Mouse (Mus musculus) midbrain, embryonic 14.5 days (tissue): ENCODE measurements around the gene Tfec. TPM values are rescaled to one million over a fixed set of nuclear protein-coding genes. Genes with fewer than 3 reads are reported as not detected.

Experiments used
- ATAC-seq: fragments of 200-750 bp; cut with Nextera tagmentation; 2 replicates; pipeline ENCODE4 v1.8.0; 2017; ENCODE audit warnings: moderate number of reproducible peaks, moderate library complexity; ENCODE audit not compliant: low FRiP score, low TSS enrichment
- DNase-seq: peaks from one replicate; pipeline ENCODE4 v3.0.0-alpha.2; 2015
- H3K27ac ChIP-seq: fragments of 300-500 bp; sonication (generic); replicated peaks from 2 replicates; pipeline ENCODE4 v1.5.1; 2014; ENCODE audit warnings: mild to moderate bottlenecking, low read depth, low read length, moderate library complexity
- H3K27me3 ChIP-seq: fragments of 300-500 bp; sonication (generic); 2 replicates; pipeline ENCODE4 v1.6.1; 2014; ENCODE audit warnings: low read length, control low read depth, mixed read lengths; ENCODE audit not compliant: control insufficient read depth, insufficient read depth
- H3K36me3 ChIP-seq: fragments of 300-500 bp; sonication (generic); 2 replicates; pipeline ENCODE4 v1.6.1; 2014; ENCODE audit warnings: low read length, control low read depth; ENCODE audit not compliant: control insufficient read depth, insufficient read depth
- H3K4me1 ChIP-seq: fragments of 300-500 bp; sonication (generic); 2 replicates; pipeline ENCODE4 v1.6.1; 2014; ENCODE audit warnings: mild to moderate bottlenecking, antibody characterized with exemption, low read length, control low read depth; ENCODE audit not compliant: control insufficient read depth, insufficient read depth
- H3K4me2 ChIP-seq: fragments of 300-500 bp; sonication (generic); 2 replicates; pipeline ENCODE4 v1.6.1; 2014; ENCODE audit warnings: mild to moderate bottlenecking, low read length, moderate library complexity
- H3K4me3 ChIP-seq: fragments of 300-500 bp; sonication (generic); replicated peaks from 2 replicates; pipeline ENCODE4 v1.5.1; 2014; ENCODE audit warnings: low read depth, low read length
- H3K9ac ChIP-seq: fragments of 300-500 bp; sonication (generic); replicated peaks from 2 replicates; pipeline ENCODE4 v1.6.1; 2014; ENCODE audit warnings: mild to moderate bottlenecking, low read length, moderate library complexity
- H3K9me3 ChIP-seq: fragments of 300-500 bp; sonication (generic); 2 replicates; pipeline ENCODE4 v1.6.1; 2016; ENCODE audit warnings: low read length, control low read depth, mixed read lengths; ENCODE audit not compliant: control insufficient read depth
- WGBS: fragments of 180-500 bp; shearing (Covaris S2); extraction: QIAGEN DNeasy Blood & Tissue Kit; methylation state at CpG from one replicate; pipeline ENCODE4 v1.1.7; 2014; 5-methylcytosine and 5-hydroxymethylcytosine counted together
- polyA plus RNA-seq: library from polyadenylated mRNA; unstranded; fragments of >200 nt; fragmentation: Nextera tagmentation; extraction: Ambion mirVana; gene quantifications from 2 replicates; pipeline ENCODE4 v1.2.1, GENCODE M21; 2014

Gene Tfec
- polyA plus RNA-seq, 1 experiment from 2014 or later: 0.34 TPM

DNA sequence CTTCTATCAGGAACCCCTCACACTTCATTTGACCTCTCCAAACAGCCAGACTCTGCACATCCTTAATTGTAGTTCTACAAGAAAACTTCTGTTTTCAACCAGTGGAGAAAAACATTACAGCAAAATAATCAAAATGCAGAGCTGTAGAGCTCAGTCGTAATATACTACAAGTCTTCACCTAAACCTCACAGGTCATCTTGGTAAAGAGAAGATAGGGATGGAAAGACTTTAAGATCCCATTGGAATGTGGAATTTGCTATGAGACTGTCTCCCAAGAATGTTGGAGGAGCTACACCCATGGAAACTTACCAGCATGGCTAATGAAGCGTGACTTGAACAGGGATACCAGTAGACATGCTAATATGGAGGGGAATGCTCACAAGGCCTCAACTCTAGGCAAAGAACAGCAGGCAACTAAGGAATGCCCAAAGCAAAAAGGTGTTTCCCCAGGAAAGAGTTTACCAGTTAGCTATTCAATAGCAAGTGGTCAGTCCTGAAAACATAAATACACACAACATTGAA lies 24.2 kb downstream of the Tfec start:
- no peak overlapping the region for H3K9ac ChIP-seq
- no peaks in the 10 kb centered on the region for H3K4me1 ChIP-seq
- no peak overlapping the region for H3K4me2 ChIP-seq
- ATAC-seq: no peak
- WGBS: 91% methylated on average over 2 of the region's 2 CpGs
- H3K27ac ChIP-seq: no peak overlapping the region
- DNase-seq: no peak
- H3K9me3 ChIP-seq: no peaks in the 10 kb centered on the region
- H3K4me3 ChIP-seq: no peak overlapping the region
- H3K27me3 ChIP-seq: no peaks in the 10 kb centered on the region
- H3K36me3 ChIP-seq: no peaks in the 10 kb centered on the region

DNA sequence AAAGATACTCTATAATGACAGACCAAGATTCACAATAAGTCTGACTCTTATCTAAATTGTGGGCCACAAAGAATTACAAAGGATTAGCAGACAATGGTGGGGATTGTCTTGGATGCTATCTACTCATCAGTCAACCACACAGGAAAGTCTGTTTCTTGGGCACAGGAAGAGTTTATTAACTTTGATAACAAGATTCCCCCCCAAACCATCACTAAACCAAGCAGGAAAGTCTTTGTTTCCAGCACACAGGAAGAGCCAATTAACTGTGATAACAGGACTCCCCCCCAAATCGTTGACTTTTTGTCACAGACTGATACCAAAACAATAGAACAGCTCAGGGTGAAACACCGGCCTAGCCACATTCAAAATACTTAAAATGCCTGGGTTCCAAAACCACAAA lies 28.2 kb downstream of the Tfec start:
- 71% methylated on average over 2 of the region's 2 CpGs for WGBS
- no peaks in the 10 kb centered on the region for H3K36me3 ChIP-seq
- DNase-seq: no peak
- H3K4me3 ChIP-seq: no peak overlapping the region
- H3K4me2 ChIP-seq: no peak overlapping the region
- H3K27me3 ChIP-seq: no peaks in the 10 kb centered on the region
- H3K9ac ChIP-seq: no peak overlapping the region
- ATAC-seq: no peak
- no peak overlapping the region for H3K27ac ChIP-seq
- H3K4me1 ChIP-seq: no peaks in the 10 kb centered on the region
- no peaks in the 10 kb centered on the region for H3K9me3 ChIP-seq

DNA sequence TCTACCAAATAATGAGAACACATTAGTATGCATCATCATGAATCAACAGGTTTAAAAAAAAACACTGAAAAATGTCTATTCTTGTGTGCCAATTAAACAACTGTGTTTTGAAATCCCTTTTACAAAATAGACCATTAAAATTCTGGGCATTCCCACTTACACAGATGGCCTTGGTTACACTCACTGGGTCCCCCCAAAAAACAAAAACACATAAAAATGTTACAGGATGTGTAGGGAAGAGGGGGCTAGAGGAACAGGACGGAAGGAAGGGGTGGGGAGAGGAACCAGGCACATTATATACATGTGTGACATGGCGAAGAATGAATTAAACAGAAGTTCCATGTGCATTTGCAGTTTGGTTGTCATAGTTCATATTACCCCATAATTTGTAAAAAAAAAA lies 29.9 kb downstream of the Tfec start:
- no peak overlapping the region for H3K9ac ChIP-seq
- H3K9me3 ChIP-seq: no peaks in the 10 kb centered on the region
- H3K4me3 ChIP-seq: no peak overlapping the region
- WGBS: 84% methylated on average over 2 of the region's 2 CpGs
- no peaks in the 10 kb centered on the region for H3K36me3 ChIP-seq
- DNase-seq (no peak), ATAC-seq (no peak)
- H3K27ac ChIP-seq: no peak overlapping the region
- no peaks in the 10 kb centered on the region for H3K27me3 ChIP-seq
- H3K4me1 ChIP-seq: no peaks in the 10 kb centered on the region
- no peak overlapping the region for H3K4me2 ChIP-seq

DNA sequence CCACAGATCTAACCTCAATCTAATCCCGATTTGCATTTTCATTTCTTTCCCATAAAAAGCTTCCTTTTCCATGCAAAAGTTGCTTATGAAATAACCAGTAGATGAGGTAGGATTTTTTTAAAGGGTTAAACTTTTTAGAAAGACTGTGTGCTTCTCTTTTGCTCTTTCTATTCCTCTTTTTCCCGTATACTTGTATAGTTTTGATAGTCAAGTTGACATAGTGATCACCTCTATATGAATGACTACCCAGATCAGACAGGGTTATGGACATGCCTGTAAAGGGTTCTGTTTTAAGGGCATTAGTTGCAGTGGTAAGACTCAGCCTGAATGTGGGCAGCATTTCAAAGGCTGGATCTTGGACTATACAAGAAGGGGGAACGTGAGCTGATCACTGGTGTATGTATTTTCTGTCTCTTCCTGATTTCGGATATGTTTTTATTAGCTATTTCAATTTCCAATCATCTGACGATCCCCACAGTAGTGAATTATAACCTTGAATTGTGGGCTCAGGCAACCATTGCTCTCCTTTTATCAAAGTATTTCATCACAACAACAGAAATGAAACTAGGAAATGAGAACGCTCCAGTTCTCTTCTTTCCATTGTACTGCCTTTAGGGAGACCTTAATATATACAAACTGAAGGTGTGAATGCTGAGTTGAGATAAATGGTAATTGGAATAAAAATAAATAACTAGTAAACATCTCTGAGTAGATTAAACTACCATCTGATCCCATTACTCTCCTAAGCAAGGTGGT lies 35.3 kb downstream of the Tfec start:
- H3K27me3 ChIP-seq: no peaks in the 10 kb centered on the region
- H3K27ac ChIP-seq: no peak overlapping the region
- H3K9ac ChIP-seq: no peak overlapping the region
- DNase-seq: no peak
- no peak for ATAC-seq
- no peak overlapping the region for H3K4me2 ChIP-seq
- no peaks in the 10 kb centered on the region for H3K4me1 ChIP-seq
- WGBS: 98% methylated on average over 6 of the region's 6 CpGs
- no peaks in the 10 kb centered on the region for H3K36me3 ChIP-seq
- no peaks in the 10 kb centered on the region for H3K9me3 ChIP-seq
- no peak overlapping the region for H3K4me3 ChIP-seq

- Histone ChIP-seq H3K27me3 (no peaks in the 10 kb centered on the region), H3K9ac (no peak overlapping the region), H3K27ac (no peak overlapping the region), H3K4me1 (no peaks in the 10 kb centered on the region), H3K4me3 (no peak overlapping the region), H3K9me3 (no peaks in the 10 kb centered on the region), H3K4me2 (no peak overlapping the region), H3K36me3 (no peaks in the 10 kb centered on the region)
- ATAC-seq (no peak), DNase-seq (no peak)
- 94% methylated on average over 3 of the region's 3 CpGs for WGBS
Measured at GRCm38 (mm10) chr6:16862050-16862449, 36.2 kb downstream of the Tfec start.

- H3K9me3 ChIP-seq: no peaks in the 10 kb centered on the region
- H3K27ac ChIP-seq: no peak overlapping the region
- ATAC-seq (no peak), DNase-seq (no peak)
- no peak overlapping the region for H3K4me3 ChIP-seq
- H3K4me1 ChIP-seq: no peaks in the 10 kb centered on the region
- H3K27me3 ChIP-seq: no peaks in the 10 kb centered on the region
- no peak overlapping the region for H3K4me2 ChIP-seq
- WGBS: 93% methylated on average over 7 of the region's 7 CpGs
- no peaks in the 10 kb centered on the region for H3K36me3 ChIP-seq
- H3K9ac ChIP-seq: no peak overlapping the region
Measured at GRCm38 (mm10) chr6:16855879-16856545, 42.2 kb downstream of the Tfec start.

DNA sequence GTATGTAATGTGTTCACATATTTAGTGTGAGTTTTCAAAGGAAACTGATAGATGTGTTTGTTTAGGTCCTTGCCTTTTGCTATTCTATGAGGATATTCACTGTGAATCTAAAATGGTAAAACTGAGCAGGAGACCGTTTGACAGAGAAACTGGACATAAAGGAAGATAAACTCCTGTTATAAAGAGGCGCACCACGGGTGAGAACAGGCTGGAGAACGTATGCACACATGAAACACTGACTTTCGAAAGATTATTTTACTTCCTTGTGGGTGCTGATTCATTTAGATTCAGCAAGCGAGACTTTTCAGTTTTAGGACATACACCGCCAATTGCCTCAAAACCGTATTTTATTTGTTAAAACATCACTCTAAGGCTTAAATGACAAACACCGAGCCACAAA lies 43.3 kb downstream of the Tfec start:
- Histone ChIP-seq H3K27me3 (no peaks in the 10 kb centered on the region), H3K4me3 (no peak overlapping the region), H3K27ac (no peak overlapping the region), H3K36me3 (no peaks in the 10 kb centered on the region), H3K9ac (no peak overlapping the region), H3K4me1 (no peaks in the 10 kb centered on the region), H3K9me3 (no peaks in the 10 kb centered on the region), H3K4me2 (no peak overlapping the region)
- 83% methylated on average over 9 of the region's 9 CpGs for WGBS
- DNase-seq: no peak
- no peak for ATAC-seq

- WGBS: 68% methylated on average over 7 of the region's 7 CpGs
- DNase-seq: no peak
- no peak overlapping the region for H3K4me2 ChIP-seq
- no peaks in the 10 kb centered on the region for H3K27me3 ChIP-seq
- H3K36me3 ChIP-seq: no peaks in the 10 kb centered on the region
- no peaks in the 10 kb centered on the region for H3K4me1 ChIP-seq
- ATAC-seq: no peak
- no peak overlapping the region for H3K4me3 ChIP-seq
- H3K9ac ChIP-seq: no peak overlapping the region
- H3K9me3 ChIP-seq: no peaks in the 10 kb centered on the region
- H3K27ac ChIP-seq: no peak overlapping the region
Measured at GRCm38 (mm10) chr6:16846521-16846920, 51.7 kb downstream of the Tfec start.

GRCm38 (mm10) chr6:16835631-16836030 lies 62.6 kb downstream of the Tfec start:
- no peak for ATAC-seq
- H3K4me1 ChIP-seq: no peaks in the 10 kb centered on the region
- 88% methylated on average over 1 of the region's 1 CpGs for WGBS

More at GRCm38 (mm10) chr6:16835631-16836030, 62.6 kb downstream of the Tfec start:
- Histone ChIP-seq H3K36me3 (no peaks in the 10 kb centered on the region), H3K9ac (no peak overlapping the region), H3K27me3 (no peaks in the 10 kb centered on the region), H3K4me3 (no peak overlapping the region), H3K9me3 (no peaks in the 10 kb centered on the region), H3K4me2 (no peak overlapping the region), H3K27ac (no peak overlapping the region)
- no peak for DNase-seq
